Mouse (Mus musculus) embryonic facial prominence, embryonic 11.5 days (tissue): ENCODE measurements around the gene Cd9. TPM values are rescaled to one million over a fixed set of nuclear protein-coding genes. Genes with fewer than 3 reads are reported as not detected.

Source experiments
- ATAC-seq: fragments of 200-750 bp; cut with Nextera tagmentation; replicated peaks from 2 replicates; pipeline ENCODE4 v1.8.0; 2017; ENCODE audit warnings: low read depth; ENCODE audit not compliant: insufficient number of reproducible peaks, low FRiP score, low TSS enrichment
- DNase-seq: peaks from one replicate; pipeline ENCODE4 v3.0.0-alpha.2; 2015; ENCODE audit warnings: low spot score
- H3K27ac ChIP-seq: fragments of 300-500 bp; sonication (generic); replicated peaks from 2 replicates; pipeline ENCODE4 v1.5.1; 2014; ENCODE audit warnings: mild to moderate bottlenecking, low read depth, low read length, control low read depth
- H3K27me3 ChIP-seq: fragments of 300-500 bp; sonication (generic); 2 replicates; pipeline ENCODE4 v1.6.1; 2014; ENCODE audit warnings: mild to moderate bottlenecking, low read length, moderate library complexity, mixed read lengths; ENCODE audit not compliant: control insufficient read depth, insufficient read depth
- H3K36me3 ChIP-seq: fragments of 300-500 bp; sonication (generic); replicated peaks from 2 replicates; pipeline ENCODE4 v1.6.1; 2014; ENCODE audit warnings: low read depth, mild to moderate bottlenecking, low read length, moderate library complexity, mixed read lengths; ENCODE audit not compliant: control insufficient read depth, insufficient read depth
- H3K4me1 ChIP-seq: fragments of 300-500 bp; sonication (generic); 2 replicates; pipeline ENCODE4 v1.6.1; 2014; ENCODE audit warnings: low read length, mixed read lengths; ENCODE audit not compliant: control insufficient read depth, insufficient read depth
- H3K4me2 ChIP-seq: fragments of 300-500 bp; sonication (generic); 2 replicates; pipeline ENCODE4 v1.6.1; 2014; ENCODE audit warnings: low read depth, mild to moderate bottlenecking, control low read depth, low read length, moderate library complexity
- H3K4me3 ChIP-seq: fragments of 300-500 bp; sonication (generic); 2 replicates; pipeline ENCODE4 v1.5.1; 2014; ENCODE audit warnings: low read depth, low read length, control low read depth
- H3K9ac ChIP-seq: fragments of 300-500 bp; sonication (generic); replicated peaks from 2 replicates; pipeline ENCODE4 v1.6.1; 2014; ENCODE audit warnings: mild to moderate bottlenecking, control low read depth, low read length
- H3K9me3 ChIP-seq: fragments of 300-500 bp; sonication (generic); replicated peaks from 2 replicates; pipeline ENCODE4 v1.6.1; 2016; ENCODE audit warnings: mild to moderate bottlenecking, low read length, inconsistent platforms, mixed read lengths; ENCODE audit not compliant: control insufficient read depth
- WGBS: fragments of 180-500 bp; shearing (Covaris S2); extraction: QIAGEN DNeasy Blood & Tissue Kit; methylation state at CpG from one replicate; pipeline ENCODE4 v1.1.7; 2014; 5-methylcytosine and 5-hydroxymethylcytosine counted together
- polyA plus RNA-seq: library from polyadenylated mRNA; unstranded; fragments of >200 nt; fragmentation: Nextera tagmentation; extraction: Ambion mirVana; gene quantifications from 2 replicates; pipeline ENCODE4 v1.2.1, GENCODE M21; 2014

Gene Cd9
- polyA plus RNA-seq, 1 experiment from 2014 or later, result 55.4 TPM

DNA sequence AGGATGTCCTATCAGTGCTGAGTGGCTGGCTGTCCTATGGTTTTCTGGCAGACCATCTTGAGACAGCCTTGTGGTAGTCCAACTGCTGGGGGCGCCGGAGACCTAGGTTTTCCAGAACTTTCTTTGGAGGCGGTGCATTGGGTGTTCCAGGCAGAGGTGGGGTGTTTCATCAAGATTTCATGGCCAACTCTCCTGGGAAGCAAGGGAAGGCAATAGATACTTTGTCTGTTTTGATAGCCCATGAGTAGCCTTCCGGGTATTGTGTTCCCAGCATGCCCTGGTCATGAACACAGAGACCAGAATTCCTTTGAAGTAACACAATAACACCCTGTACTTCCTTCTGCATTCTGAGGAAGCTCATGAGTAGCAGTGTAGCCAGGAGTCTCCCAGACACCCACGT lies 34.9 kb upstream of the Cd9 start:
- Histone ChIP-seq H3K4me1 (no peaks in the 10 kb centered on the region), H3K27me3 (no peaks in the 10 kb centered on the region), H3K27ac (no peak overlapping the region), H3K36me3 (no peaks in the 10 kb centered on the region), H3K4me2 (no peak overlapping the region), H3K9ac (no peak overlapping the region), H3K4me3 (no peak overlapping the region), H3K9me3 (no peaks in the 10 kb centered on the region)
- no peak for DNase-seq
- no peak for ATAC-seq
- 81% methylated on average over 5 of the region's 5 CpGs for WGBS

DNA sequence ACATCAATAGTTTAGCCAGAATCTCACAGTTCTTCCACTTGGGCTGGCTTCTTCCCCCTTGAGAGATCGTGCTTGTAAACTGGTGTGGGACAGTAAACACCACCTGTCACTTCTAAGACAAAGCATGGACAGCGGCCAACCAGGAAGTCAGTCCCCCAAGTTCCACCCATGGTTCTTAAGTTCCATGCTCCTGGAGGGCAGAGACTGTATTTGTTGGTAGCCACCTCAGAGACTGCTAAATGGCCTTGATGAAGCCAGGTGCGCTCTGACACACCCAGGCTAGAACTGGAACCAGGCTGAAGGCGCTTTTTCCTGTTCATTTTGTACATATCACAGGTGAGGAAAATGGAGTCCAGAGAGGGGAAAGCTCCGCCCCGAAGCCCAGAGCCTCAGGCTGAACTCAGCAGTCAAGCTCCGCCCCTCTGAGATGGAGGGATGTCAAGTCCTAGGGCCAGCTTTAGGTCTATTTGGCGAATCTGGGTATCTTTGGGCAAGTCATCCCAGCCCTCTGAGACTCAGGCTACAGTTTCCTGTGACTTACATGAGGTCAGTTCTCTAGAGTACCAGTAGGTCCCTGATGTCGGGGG lies 34.1 kb upstream of the Cd9 start:
- Histone ChIP-seq H3K9me3 (no peaks in the 10 kb centered on the region), H3K27ac (no peak overlapping the region), H3K4me1 (no peaks in the 10 kb centered on the region), H3K4me3 (no peak overlapping the region), H3K9ac (no peak overlapping the region), H3K27me3 (no peaks in the 10 kb centered on the region), H3K4me2 (no peak overlapping the region), H3K36me3 (no peaks in the 10 kb centered on the region)
- ATAC-seq (no peak), DNase-seq (no peak)
- WGBS, result 82% methylated on average over 9 of the region's 9 CpGs

DNA sequence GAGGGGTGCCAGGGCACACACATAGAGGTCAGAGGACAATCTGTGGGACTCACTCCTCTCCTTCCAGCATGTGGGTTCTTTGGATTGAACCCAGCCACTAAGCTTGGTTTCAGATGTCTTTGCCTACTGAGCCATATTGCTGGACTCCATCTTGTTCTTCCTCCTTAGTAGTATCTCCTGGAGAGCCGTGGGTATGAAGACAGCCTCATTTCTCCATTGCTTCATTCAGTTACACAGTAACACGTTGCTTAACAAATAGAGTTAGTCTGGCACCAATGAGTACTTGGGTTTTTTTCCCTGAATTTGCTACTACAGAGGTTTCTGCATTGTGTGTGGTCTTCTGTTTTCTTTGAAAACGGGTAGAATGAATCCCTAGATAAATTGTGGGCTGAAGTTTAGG lies 31.5 kb upstream of the Cd9 start:
- H3K4me1 ChIP-seq, result no peaks in the 10 kb centered on the region
- WGBS, result 55% methylated on average over 3 of the region's 3 CpGs
- H3K9ac ChIP-seq, result no peak overlapping the region
- no peaks in the 10 kb centered on the region for H3K36me3 ChIP-seq
- no peaks in the 10 kb centered on the region for H3K27me3 ChIP-seq
- no peaks in the 10 kb centered on the region for H3K9me3 ChIP-seq
- no peak for ATAC-seq
- no peak for DNase-seq
- no peak overlapping the region for H3K4me2 ChIP-seq
- no peak overlapping the region for H3K4me3 ChIP-seq
- no peak overlapping the region for H3K27ac ChIP-seq

DNA sequence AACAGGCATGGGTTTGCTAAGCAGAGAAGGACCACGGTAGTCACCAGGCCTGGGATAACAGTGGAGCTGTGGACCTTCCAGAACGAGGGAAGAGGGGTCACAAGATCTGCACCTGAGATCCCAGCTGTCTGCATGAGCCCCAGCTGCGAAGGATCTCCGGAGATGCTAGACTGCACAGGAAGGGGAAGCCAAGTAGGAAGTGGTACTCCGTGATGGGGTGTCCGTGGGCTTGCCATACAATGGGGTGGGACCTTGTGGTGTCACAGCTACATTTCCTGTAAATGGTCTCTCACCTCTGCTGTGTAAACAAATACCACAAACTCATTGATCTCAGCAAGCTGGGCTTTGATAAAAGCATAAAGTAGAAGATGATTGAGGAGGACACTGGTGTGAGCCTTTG lies 29.4 kb upstream of the Cd9 start:
- no peak for DNase-seq
- no peaks in the 10 kb centered on the region for H3K36me3 ChIP-seq
- H3K4me1 ChIP-seq, result no peaks in the 10 kb centered on the region
- H3K4me3 ChIP-seq, result no peak overlapping the region
- no peak overlapping the region for H3K27ac ChIP-seq
- ATAC-seq, result no peak
- H3K27me3 ChIP-seq, result no peaks in the 10 kb centered on the region
- H3K4me2 ChIP-seq, result no peak overlapping the region
- H3K9me3 ChIP-seq, result no peaks in the 10 kb centered on the region
- no peak overlapping the region for H3K9ac ChIP-seq
- WGBS, result 90% methylated on average over 6 of the region's 6 CpGs

DNA sequence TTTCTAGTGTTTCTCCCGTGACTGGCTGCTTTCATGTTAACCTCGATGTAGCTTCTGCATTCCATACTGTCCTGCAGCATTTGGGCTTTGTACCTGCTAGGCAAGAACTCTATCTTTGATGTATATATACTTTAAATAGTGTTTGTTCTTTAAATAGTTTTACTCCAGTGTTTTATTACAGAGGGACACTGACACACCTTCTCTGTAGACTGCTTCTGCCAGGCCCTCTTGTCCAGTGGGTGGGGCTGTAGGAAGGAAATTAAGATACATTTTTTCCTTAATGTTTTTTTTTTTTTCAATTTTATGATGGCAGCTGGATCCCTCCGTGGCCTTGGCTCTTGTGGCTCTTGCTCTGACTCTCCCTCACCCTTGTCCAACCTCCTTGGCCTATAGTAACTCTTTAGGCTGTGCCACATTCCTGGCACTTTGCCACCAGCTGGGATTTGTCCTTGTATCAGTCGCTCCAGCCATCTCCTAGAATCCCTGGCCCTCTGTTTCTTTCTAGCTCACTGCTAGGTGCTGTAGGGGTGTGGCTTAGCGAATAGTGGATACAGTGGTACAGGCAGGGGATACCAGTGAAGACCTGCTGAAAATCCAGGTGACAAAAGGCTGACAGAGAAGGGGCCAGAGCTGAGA lies 27.1 kb upstream of the Cd9 start:
- WGBS, result 60% methylated on average over 5 of the region's 5 CpGs
- Histone ChIP-seq H3K27ac (no peak overlapping the region), H3K4me3 (no peak overlapping the region), H3K9me3 (no peaks in the 10 kb centered on the region), H3K36me3 (no peaks in the 10 kb centered on the region), H3K4me1 (no peaks in the 10 kb centered on the region), H3K4me2 (no peak overlapping the region), H3K9ac (no peak overlapping the region), H3K27me3 (no peaks in the 10 kb centered on the region)
- no peak for DNase-seq
- ATAC-seq, result no peak

DNA sequence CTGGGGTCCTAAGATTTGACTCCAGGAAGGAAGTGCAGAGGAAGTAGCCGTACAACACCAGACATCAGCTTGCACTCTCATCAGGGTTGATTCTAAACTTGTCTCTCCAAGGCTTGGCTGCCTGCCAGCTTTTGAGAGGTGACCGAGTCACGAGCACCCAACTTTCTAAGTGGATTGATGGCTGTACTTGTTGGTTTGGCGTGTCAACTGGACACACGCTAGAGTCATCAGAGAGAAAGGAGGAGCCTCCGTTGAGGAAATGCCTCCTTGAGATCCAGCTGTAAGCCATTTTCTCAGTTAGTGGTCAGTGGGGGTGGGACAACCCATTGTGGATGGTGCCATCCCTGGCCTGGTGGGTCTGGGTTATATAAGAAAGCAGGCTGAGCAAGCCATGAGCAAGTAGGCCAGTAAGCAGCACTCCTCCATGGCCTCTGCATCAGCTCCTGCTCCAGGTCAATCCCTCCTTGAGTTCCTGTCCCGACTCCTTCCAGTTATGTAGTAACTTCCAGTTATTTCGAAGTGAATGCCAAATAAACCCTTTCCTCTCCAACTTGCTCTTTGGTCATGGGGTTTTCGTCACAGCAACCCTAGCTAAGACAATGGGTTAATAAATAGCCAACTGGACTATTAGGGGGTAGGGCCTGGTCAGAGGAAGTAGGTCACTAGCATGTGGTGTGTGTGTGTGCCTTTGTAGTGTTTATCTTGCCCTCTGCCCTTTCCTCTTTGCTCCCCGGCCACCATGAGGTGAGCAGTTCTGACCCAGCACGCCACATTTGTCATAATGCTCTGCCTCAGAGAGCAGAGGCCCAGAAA lies 21.1 kb upstream of the Cd9 start:
- H3K27me3 ChIP-seq, result no peaks in the 10 kb centered on the region
- no peaks in the 10 kb centered on the region for H3K9me3 ChIP-seq
- H3K36me3 ChIP-seq, result no peaks in the 10 kb centered on the region
- H3K27ac ChIP-seq, result no peak overlapping the region
- H3K4me3 ChIP-seq, result no peak overlapping the region
- WGBS, result 70% methylated on average over 11 of the region's 11 CpGs
- H3K9ac ChIP-seq, result no peak overlapping the region
- no peak for ATAC-seq
- H3K4me1 ChIP-seq, result no peaks in the 10 kb centered on the region
- DNase-seq, result no peak
- no peak overlapping the region for H3K4me2 ChIP-seq

DNA sequence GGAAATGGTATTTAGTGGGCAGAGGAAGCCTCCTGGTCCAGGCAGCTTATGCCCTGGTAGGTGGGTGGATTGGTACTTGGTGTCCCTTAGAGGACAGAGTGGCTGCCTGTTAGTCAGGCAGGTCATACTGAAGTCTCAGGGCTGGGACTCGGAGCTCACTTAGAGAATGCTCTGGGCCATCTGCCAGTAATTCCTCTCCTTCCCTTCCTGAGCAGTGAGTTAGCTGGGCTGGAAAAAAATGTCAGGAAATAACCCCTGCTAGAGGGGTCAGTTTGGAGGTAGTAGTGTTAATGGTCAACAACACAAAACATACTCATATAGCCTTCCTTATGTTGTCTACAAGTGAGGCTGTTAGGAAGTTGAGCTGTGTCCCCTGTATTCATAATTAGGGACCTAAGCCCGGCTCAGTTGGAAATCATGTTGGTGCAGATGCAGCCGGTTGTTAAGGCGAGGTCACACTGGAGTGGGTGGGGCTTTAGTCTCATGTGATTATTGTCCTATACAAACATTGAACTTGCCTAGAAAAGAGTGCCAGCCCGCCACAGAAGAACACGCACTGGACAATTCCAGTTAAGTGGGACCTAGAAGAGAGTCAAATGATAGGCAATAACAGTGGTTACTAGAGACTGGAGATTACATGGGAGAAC lies 18.5 kb upstream of the Cd9 start:
- DNase-seq (no peak), ATAC-seq (no peak)
- Histone ChIP-seq H3K27ac (no peak overlapping the region), H3K36me3 (no peaks in the 10 kb centered on the region), H3K9me3 (no peaks in the 10 kb centered on the region), H3K4me2 (no peak overlapping the region), H3K27me3 (no peaks in the 10 kb centered on the region), H3K9ac (no peak overlapping the region), H3K4me3 (no peak overlapping the region), H3K4me1 (no peaks in the 10 kb centered on the region)
- 50% methylated on average over 6 of the region's 6 CpGs for WGBS

DNA sequence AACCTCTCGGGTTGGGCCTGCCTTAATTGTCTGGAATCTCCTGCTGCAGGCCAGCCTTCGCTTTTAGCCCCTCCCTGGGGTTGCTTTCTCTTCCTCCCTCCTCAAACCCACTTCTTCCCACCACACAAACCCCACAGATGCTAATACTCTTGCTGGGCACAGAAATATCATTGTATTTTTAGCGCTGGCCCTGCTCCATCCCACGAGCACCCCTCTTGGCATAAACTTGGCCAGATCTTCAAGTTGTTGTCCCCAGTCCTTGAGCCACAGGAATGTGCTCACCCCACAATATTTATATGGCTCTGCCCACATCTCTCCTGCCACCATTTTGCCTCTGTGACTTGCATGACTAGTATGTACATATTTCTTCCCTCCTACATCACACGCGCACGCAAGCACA lies 16.6 kb upstream of the Cd9 start:
- Histone ChIP-seq H3K27me3 (no peaks in the 10 kb centered on the region), H3K4me1 (no peaks in the 10 kb centered on the region), H3K9ac (no peak overlapping the region), H3K4me3 (no peak overlapping the region), H3K36me3 (no peaks in the 10 kb centered on the region), H3K27ac (no peak overlapping the region), H3K4me2 (no peak overlapping the region), H3K9me3 (no peaks in the 10 kb centered on the region)
- DNase-seq (no peak), ATAC-seq (no peak)
- WGBS, result 90% methylated on average over 7 of the region's 7 CpGs
